Mouse (Mus musculus) cortical plate, adult 2 months (tissue): Measurements from ENCODE around the gene Syt16.

Experiments used
- CTCF ChIP-seq: fragments of 200-500 bp; IDR thresholded peaks from 2 replicates; pipeline ENCODE4 v1.5.1; 2011; ENCODE audit warnings: mild to moderate bottlenecking, control low read depth, low read length; ENCODE audit not compliant: insufficient read depth; ENCODE audit errors: extremely low read depth
- POLR2A ChIP-seq: fragments of 200-500 bp; IDR thresholded peaks from 2 replicates; pipeline ENCODE4 v1.6.1; 2011; ENCODE audit warnings: mild to moderate bottlenecking, low read length, control low read depth; ENCODE audit not compliant: insufficient read depth; ENCODE audit errors: extremely low read depth

DNA sequence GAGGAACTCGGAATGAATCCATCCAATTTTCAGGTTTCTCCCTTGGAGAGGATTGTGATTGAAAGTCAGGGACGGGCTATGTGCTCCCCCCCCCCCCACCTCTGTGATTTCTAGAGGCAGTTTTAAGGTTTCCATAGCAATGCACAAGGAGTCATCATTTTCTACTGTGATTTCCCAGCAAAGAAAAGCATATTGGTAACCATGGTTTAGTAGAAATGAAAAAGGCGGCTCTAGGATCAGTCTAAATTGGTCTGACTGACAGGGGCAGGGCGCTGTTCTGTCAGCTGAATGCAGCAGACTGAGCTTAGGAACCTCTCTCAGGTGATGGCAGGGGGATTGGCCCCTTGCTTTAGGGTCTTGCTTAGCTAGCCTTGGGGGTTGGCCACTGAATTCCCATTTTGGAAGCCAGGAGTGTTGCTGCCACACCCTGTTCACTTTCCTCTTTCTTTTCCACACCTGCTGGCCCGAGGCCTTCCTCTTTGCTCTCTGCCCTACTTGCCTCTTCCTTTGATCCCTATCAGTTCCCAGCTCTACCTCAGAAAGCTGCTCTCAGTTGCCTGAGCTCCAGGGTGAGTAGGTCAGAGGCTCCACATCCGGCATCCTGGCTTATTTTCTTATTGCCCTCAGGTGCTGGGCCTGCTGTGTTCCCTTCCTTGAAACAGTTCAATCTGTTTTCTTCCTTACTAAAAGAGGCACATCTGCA is 108.5 kb downstream of the Syt16 start:
- TF ChIP-seq CTCF: no peak
- no peak for TF ChIP-seq POLR2A
